Mouse (Mus musculus): ENCODE measurements at regions not wholly inside any gene's neighbourhood (a gene's known extent, or its start where the extent isn't known, plus 50 kb on each side); places are given as distances from the start of the nearest gene placed in this dataset.

DNA sequence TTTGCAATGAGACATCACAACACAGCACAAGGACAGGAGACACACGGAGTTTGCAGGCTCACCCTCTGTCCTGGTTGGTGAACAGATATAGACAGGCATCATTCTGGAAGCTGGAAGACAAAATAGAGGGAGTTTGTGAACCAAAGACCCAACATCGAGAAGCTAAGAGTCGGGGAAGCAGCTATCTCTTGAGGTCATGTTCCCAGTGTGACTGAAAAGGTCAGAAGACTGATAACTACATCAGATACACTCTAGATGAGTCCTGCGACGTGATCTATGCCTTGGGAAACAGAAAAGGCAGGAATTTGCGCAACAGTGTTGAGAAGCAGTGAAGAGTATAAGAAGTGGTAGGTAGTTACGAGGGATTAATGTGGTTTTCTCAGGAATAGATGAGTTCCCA lies 171.2 kb downstream of the Ifng start:
- no peak for TF ChIP-seq CHD1 (IDR thresholded peaks at IDR 0.05; ENCODE audit: low read depth, low read length)
- TF ChIP-seq EP300 (IDR thresholded peaks at IDR 0.05; ENCODE audit: low read length): no peak
- no peak for TF ChIP-seq BHLHE40 (IDR thresholded peaks at IDR 0.05; ENCODE audit: low read depth, low read length)
- TF ChIP-seq POLR2A (IDR thresholded peaks at IDR 0.05; ENCODE audit: low read depth, low read length): no peak
- TF ChIP-seq MAX (IDR thresholded peaks at IDR 0.05; ENCODE audit: low read length): no peak
- TF ChIP-seq CTCF (conservative IDR thresholded peaks at IDR 0.05 in 1 of 2, IDR thresholded peaks at IDR 0.05 in 1 of 2; ENCODE audit: low read depth in 2 of 2, low read length in 2 of 2): no peak
- TF ChIP-seq CHD2 (IDR thresholded peaks at IDR 0.05; ENCODE audit: low read length): no peak
